ENCODE assay signal across 16 mouse cellular contexts in the genomic region with DNA sequence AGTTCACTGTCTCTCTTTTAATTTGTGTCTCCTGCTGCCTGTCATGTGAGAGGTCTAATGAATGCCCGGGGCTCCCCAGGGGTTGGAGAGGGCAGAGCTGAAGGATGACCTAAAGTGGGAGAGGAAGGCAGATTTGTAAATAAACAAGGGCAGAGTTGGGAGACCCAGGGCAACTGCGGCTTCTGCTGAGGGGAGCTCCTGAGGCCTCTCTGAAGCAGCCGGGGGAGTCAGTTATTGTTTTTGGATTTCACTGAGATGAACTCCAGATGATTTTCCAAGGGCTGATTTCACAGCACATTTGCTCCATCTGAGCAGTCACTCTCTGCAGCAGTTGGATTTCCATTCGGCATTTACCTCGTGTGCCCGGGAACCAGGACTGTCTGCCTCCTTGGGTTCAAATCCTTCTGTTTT.
DNase-seq lines count a peak whose midpoint lies in the region; ATAC-seq and TF ChIP-seq lines count a peak whose summit lies in the region.
"Had no signal": no experiment of that assay in that cellular context is flagged by ENCODE, and none has a peak within 500 bp of the region (broad histone marks: within the 10 kb centered on the region; RNA-seq: fewer than 3 reads in every experiment).

No protein-coding gene starts in this region.

- H3K9ac ChIP-seq in heart, adult 2 months (ENCODE audit: low read depth, low read length) = no peak overlapping the region
- H3K9ac ChIP-seq in kidney, embryonic 14.5 days (ENCODE audit: low read depth, low read length) = no peak overlapping the region
- H3K9ac ChIP-seq in embryonic facial prominence, embryonic 15.5 days = no peak overlapping the region
- H3K9ac ChIP-seq: lung, embryonic 14.5 days had no signal

- H3K4me2 ChIP-seq in kidney, embryonic 14.5 days (replicated peaks; ENCODE audit: low read depth, low read length) = no peak overlapping the region
- H3K4me2 ChIP-seq in embryonic facial prominence, embryonic 15.5 days (replicated peaks) = no peak overlapping the region
- H3K4me2 ChIP-seq: lung, embryonic 14.5 days had no signal

- H3K9me3 ChIP-seq in heart, embryonic 10.5 days = no peaks in the 10 kb centered on the region
- H3K9me3 ChIP-seq in kidney, embryonic 14.5 days (ENCODE audit: control insufficient read depth, low read length) = no peaks in the 10 kb centered on the region
- no peaks in the 10 kb centered on the region for H3K9me3 ChIP-seq in embryonic facial prominence, embryonic 15.5 days (replicated peaks)
- H3K9me3 ChIP-seq: G1E had no signal

- 24% methylated on average over 6 of the region's 6 CpGs for WGBS in heart, embryonic 10.5 days
- 39% methylated on average over 6 of the region's 6 CpGs for WGBS in heart, adult 2 months
- WGBS in kidney, embryonic 14.5 days = 15% methylated on average over 6 of the region's 6 CpGs
- WGBS in embryonic facial prominence, embryonic 15.5 days = 11% methylated on average over 6 of the region's 6 CpGs
- whole genome bisulfite sequencing in lung, adult 2 months = 38% methylated on average over 6 of the region's 6 CpGs

- peak overlapping the region; percentile 73 for H3K27ac ChIP-seq in heart, embryonic 10.5 days
- H3K27ac ChIP-seq in heart, adult 2 months = no peak overlapping the region; the same call in 1 of the 2 replicates
- no peak overlapping the region for H3K27ac ChIP-seq in kidney, embryonic 14.5 days (ENCODE audit: low read depth, low read length)
- H3K27ac ChIP-seq in embryonic facial prominence, embryonic 15.5 days (replicated peaks) = peak overlapping the region; percentile 82

- TF ChIP-seq CTCF in heart, adult 2 months (IDR thresholded peaks at IDR 0.05) = no peak
- TF ChIP-seq CTCF in lung, adult 2 months (IDR thresholded peaks at IDR 0.05; ENCODE audit: insufficient read depth, low read length) = no peak

- TF ChIP-seq EP300 in heart, adult 2 months (IDR thresholded peaks at IDR 0.05; ENCODE audit: insufficient read depth, low read depth, low read length) = no peak

- intact Hi-C loops in heart, adult 2 months (cut with DNase I) = loop anchor here (5.0 to 10.0 kb wide), 2 partner anchors 49 to 107 kb away; partner anchors contain the start of genes Slc38a6 and Trmt5

- H3K4me1 ChIP-seq in heart, embryonic 10.5 days = peaks cover 32% of the 10 kb centered on the region
- peaks cover 5% of the 10 kb centered on the region; the same call in 1 of the 2 replicates for H3K4me1 ChIP-seq in heart, adult 2 months (ENCODE audit: control insufficient read depth, insufficient read depth, low read length)
- H3K4me1 ChIP-seq in kidney, embryonic 14.5 days (ENCODE audit: control insufficient read depth, insufficient read depth, low read length) = no peaks in the 10 kb centered on the region; the same call in 1 of the 2 replicates
- H3K4me1 ChIP-seq in embryonic facial prominence, embryonic 15.5 days = peaks cover 28% of the 10 kb centered on the region
- no peaks in the 10 kb centered on the region for H3K4me1 ChIP-seq in lung, adult 2 months (ENCODE audit: control insufficient read depth, insufficient read depth, low read length)

- no peak for ATAC-seq in kidney, embryonic 14.5 days (ENCODE audit: low FRiP score, low TSS enrichment)
- peak; percentile 41; the same call in 1 of the 2 replicates for ATAC-seq in embryonic facial prominence, embryonic 15.5 days (ENCODE audit: insufficient number of reproducible peaks, low FRiP score, low TSS enrichment, low read depth)
- ATAC-seq: activated CD4-positive, CD25-positive, alpha-beta regulatory T cell, adult 4 months; inflammation-experienced regulatory T-cells, adult 6 months had no signal

- no peak for TF ChIP-seq POLR2A in heart, adult 2 months (IDR thresholded peaks at IDR 0.05; ENCODE audit: insufficient read depth, low read depth, low read length)
- no peak for TF ChIP-seq POLR2A in lung, adult 2 months (IDR thresholded peaks at IDR 0.05; ENCODE audit: borderline replicate concordance, extremely low read depth, low read depth, low read length)

- H3K27me3 ChIP-seq in heart, embryonic 10.5 days (ENCODE audit: insufficient read depth, poor library complexity, severe bottlenecking) = no peaks in the 10 kb centered on the region
- no peaks in the 10 kb centered on the region for H3K27me3 ChIP-seq in heart, adult 2 months (ENCODE audit: control insufficient read depth, insufficient read depth, low read length)
- no peaks in the 10 kb centered on the region for H3K27me3 ChIP-seq in kidney, embryonic 14.5 days (ENCODE audit: control insufficient read depth, insufficient read depth, low read length)
- no peaks in the 10 kb centered on the region for H3K27me3 ChIP-seq in embryonic facial prominence, embryonic 15.5 days

- DNase-seq in heart, embryonic 10.5 days (ENCODE audit: low spot score) = no peak
- DNase-seq in heart, adult 2 months = no peak
- peak; percentile 16 for DNase-seq in kidney, postnatal 14 days
- DNase-seq in adipocyte (ENCODE audit: low spot score) = peak; percentile 73
- no peak for DNase-seq in yolk sac, embryonic 10.5 days (ENCODE audit: low spot score)
- no peak for DNase-seq in lung, adult 2 months
- DNase-seq: cerebellum, adult 11 months; left cerebral cortex, postnatal 4 days; lung, embryonic 14.5 days; right cerebral cortex, postnatal 4 days; thymus, postnatal 14 days had no signal

- H3K4me3 ChIP-seq in heart, embryonic 10.5 days = no peak overlapping the region
- no peak overlapping the region for H3K4me3 ChIP-seq in heart, adult 2 months
- H3K4me3 ChIP-seq in kidney, embryonic 14.5 days (ENCODE audit: low read length) = no peak overlapping the region
- no peak overlapping the region for H3K4me3 ChIP-seq in embryonic facial prominence, embryonic 15.5 days (replicated peaks)
- no peak overlapping the region for H3K4me3 ChIP-seq in lung, adult 2 months (replicated peaks; ENCODE audit: extremely low read depth, low read depth, low read length)

- no peaks in the 10 kb centered on the region for H3K36me3 ChIP-seq in heart, embryonic 10.5 days
- H3K36me3 ChIP-seq in heart, adult 2 months (ENCODE audit: control insufficient read depth, insufficient read depth, low read length) = no peaks in the 10 kb centered on the region
- no peaks in the 10 kb centered on the region for H3K36me3 ChIP-seq in kidney, embryonic 14.5 days (ENCODE audit: control insufficient read depth, insufficient read depth, low read length)
- H3K36me3 ChIP-seq in embryonic facial prominence, embryonic 15.5 days = no peaks in the 10 kb centered on the region
- H3K36me3 ChIP-seq: G1E had no signal

- no peaks in the 10 kb centered on the region for H3K79me2 ChIP-seq in heart, adult 2 months (replicated peaks; ENCODE audit: control insufficient read depth, insufficient read depth, low read length)

Comparison
In these comparisons a context has a peak if more than half of its experiments do, and no peak if none do; other contexts are left out.
1. H3K27ac ChIP-seq: peak in heart, embryonic 10.5 days (single experiment) and embryonic facial prominence, embryonic 15.5 days (single experiment); none in heart, adult 2 months (single experiment) and kidney, embryonic 14.5 days (single experiment).
2. DNase-seq: peak in kidney, postnatal 14 days (single experiment) and adipocyte (single experiment); none in heart, embryonic 10.5 days (single experiment), heart, adult 2 months (0 of 2), yolk sac, embryonic 10.5 days (single experiment) and lung, adult 2 months (single experiment).